In the genomic region with DNA sequence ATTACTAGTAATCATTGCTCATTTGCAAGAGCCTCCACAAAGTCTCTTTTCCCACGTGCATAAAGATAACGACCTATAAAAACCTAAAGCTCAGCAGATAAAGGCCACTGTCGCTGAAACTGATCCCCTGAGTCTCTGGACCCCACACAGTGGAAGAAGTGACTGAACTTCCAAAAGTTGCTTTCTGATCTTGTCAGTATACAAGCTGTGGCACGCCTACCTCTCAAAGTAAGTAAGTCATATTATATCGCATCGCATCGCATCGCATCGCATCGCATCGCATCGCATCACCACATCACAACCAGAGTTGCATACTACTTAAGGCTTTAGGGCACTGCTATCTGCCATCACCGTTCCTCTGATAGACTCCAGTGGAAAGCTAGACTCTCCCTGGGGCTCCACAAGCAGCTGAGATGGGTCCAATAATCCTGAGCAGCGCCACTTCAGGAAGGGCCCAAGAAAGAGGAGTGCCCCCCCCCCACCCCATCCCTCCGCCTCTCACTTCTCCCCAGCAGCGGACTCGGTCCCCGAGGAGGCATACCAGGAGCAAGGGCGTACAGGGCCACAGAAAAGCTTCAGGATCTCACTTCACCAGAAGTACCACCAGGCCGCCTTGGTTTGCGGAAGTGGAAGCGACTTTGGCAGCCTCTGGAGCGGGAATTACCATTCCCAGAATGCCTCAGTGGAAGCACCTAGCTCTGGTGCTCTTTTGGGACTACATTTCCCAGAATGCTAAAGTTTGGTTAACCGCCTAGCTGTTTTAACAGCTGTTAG, we compare ENCODE assay signal across 1 mouse cellular context.
TF ChIP-seq lines count a peak whose summit lies in the region.

No protein-coding gene starts in this region.

TF ChIP-seq in C2C12, 6 proteins besides CTCF, POLR2A, EP300 and RAD21:
- no peak for TF ChIP-seq MYOG (IDR thresholded peaks at IDR 0.05; ENCODE audit: control insufficient read depth, extremely low read depth, insufficient read length)
- TF ChIP-seq CEBPB (IDR thresholded peaks at IDR 0.05; ENCODE audit: low read depth), result no peak
- TF ChIP-seq MYOD1 (IDR thresholded peaks at IDR 0.05; ENCODE audit: control insufficient read depth, insufficient read length, low read depth), result peak; percentile 46
TF ChIP-seq in C2C12: peak in this region for 1.
